11 mouse cellular contexts compared by ENCODE assay signal in the genomic region with DNA sequence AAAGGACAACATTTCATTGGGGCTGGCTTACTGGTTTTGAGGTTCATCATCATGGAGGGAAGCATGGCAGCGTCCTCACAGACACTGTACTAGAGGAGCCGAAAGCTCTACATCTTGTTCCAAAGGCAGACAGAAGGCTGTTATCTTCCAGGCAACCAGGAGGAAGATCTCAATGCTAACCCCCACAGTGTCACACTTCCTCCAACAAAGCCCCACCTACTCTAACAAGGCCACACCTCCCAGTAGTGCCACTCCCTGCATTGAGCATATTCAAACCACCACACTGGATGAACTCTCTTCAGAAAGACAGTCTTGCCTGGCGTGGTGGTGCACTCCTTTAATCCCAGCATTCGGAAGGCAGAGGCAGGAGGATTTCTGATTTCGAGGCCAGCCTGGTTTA. TPM values are rescaled to one million over a fixed set of nuclear protein-coding genes. Genes with fewer than 3 reads are reported as not detected.
DNase-seq lines count a peak whose midpoint lies in the region; ATAC-seq lines count a peak whose summit lies in the region.
"Had no signal": no experiment of that assay in that cellular context is flagged by ENCODE, and none has a peak within 500 bp of the region (broad histone marks: within the 10 kb centered on the region; RNA-seq: fewer than 3 reads in every experiment).

No protein-coding gene starts in this region.

- DNase-seq in lung, postnatal 25 days (ENCODE audit: low spot score), result peak; percentile 14
- DNase-seq in lung, postnatal 4 days, result no peak
- peak; percentile 76 for DNase-seq in naive thymus-derived CD4-positive, alpha-beta T cell, adult 2 months (ENCODE audit: low read depth)
- no peak for DNase-seq in cerebellum, postnatal 14 days
- DNase-seq in left cerebral cortex, adult 11 months (ENCODE audit: low spot score), result no peak
- DNase-seq in right cerebral cortex, postnatal 4 days, result no peak
- no peak for DNase-seq in ovary, postnatal 36 days (ENCODE audit: low spot score)
- DNase-seq: adrenal gland, postnatal 36 days; heart, postnatal 4 days had no signal

- peak; percentile 93 for ATAC-seq in granulocyte monocyte progenitor cell, adult 5-6 weeks (replicated peaks; ENCODE audit: poor library complexity, severe bottlenecking)
- ATAC-seq: forebrain, embryonic 14.5 days had no signal

RNA-seq across cellular contexts. Expression of gene Rad23b, which starts 7.2 kb away (rescaled TPM):
- 89.4 and 122 TPM in 2 replicates for total RNA-seq in granulocyte monocyte progenitor cell, adult 5-6 weeks (2014; fragmentation: Nextera tagmentation)
- 203 and 269 TPM in 2 replicates for total RNA-seq in granulocyte monocyte progenitor cell, adult 5-6 weeks (2017)

Comparison
In these comparisons a context has a peak if more than half of its experiments do, and no peak if none do; other contexts are left out.
1. DNase-seq: peak in lung, postnatal 25 days (single experiment) and naive thymus-derived CD4-positive, alpha-beta T cell, adult 2 months (single experiment); none in lung, postnatal 4 days (0 of 2), cerebellum, postnatal 14 days (0 of 2), left cerebral cortex, adult 11 months (single experiment), right cerebral cortex, postnatal 4 days (single experiment) and ovary, postnatal 36 days (single experiment).